Mouse (Mus musculus) NIH3T3 (cell line): ENCODE results near the gene Ccdc89.

Experiments used
- DNase-seq: peaks from one replicate; pipeline ENCODE4 v3.0.0-alpha.2; 2012; ENCODE audit warnings: low read depth

Gene Ccdc89

DNA sequence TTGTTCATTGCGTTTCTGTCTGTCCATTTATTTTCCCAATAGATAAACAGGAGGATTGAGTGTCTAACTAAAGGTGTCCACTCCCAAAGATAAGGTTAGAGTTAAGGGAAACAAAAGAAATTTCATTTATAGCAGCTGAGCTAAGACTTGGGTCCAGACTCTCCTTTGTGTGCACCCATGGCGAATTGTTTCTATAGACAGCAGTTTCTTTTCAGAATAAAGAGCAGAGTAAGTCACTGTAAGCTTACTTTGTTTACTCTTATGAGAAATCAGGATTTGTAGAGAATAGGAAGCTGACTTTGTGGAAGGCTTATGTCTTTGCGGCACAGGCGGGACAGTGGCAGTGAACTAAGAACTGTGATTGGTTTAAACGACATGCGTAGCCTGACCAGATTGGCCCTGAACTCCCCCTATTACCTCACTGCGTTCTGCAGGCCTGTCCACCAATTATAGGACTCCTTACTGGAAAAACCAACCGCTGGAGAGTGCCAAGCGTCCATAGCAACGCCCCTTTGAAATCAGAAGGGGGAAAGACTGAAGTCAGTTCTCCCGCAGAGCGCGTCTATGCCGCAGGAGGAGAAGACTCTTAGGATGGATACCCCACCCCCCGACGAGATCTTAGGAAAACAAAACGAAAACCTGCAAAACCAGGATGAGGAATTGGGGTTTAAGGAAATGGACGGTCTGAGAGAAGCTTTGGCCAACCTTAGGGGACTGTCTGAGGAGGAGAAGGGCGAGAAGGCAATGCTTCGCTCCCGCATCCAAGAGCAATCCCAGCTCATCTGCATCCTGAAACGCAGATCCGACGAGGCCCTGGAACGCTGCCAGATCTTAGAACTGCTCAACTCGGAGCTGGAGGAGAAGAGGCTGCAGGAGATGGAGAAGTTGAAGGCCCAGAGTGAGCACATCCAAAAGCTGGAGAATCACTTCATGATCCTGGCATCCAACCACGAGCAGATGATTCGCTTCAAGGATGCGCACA, at the start of gene Ccdc89:
Gene Ccdc89 (plus strand): TSS at position 558 of the 982 bp plus-strand sequence.
- DNase-seq = peak; percentile 88

DNA sequence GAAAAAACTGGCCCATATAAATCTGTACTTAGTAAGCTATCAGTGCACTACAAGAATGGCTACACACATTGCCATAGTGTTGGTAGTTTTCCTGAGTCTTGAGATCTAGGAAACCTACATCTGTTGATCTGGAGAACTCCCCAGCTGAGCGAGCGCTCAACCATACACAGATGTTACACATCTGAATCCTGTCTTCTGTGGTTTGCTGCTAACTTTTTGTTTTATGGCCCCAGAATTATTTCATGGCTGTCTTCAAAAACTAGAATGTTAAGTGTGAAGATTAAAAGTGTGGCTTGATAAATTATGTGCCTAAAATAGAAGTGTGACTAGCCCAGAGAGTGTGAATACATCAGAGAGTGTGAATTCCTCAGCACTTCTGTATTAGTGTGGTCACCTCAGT, 42.0 kb upstream of the Ccdc89 start:
- DNase-seq = no peak

DNA sequence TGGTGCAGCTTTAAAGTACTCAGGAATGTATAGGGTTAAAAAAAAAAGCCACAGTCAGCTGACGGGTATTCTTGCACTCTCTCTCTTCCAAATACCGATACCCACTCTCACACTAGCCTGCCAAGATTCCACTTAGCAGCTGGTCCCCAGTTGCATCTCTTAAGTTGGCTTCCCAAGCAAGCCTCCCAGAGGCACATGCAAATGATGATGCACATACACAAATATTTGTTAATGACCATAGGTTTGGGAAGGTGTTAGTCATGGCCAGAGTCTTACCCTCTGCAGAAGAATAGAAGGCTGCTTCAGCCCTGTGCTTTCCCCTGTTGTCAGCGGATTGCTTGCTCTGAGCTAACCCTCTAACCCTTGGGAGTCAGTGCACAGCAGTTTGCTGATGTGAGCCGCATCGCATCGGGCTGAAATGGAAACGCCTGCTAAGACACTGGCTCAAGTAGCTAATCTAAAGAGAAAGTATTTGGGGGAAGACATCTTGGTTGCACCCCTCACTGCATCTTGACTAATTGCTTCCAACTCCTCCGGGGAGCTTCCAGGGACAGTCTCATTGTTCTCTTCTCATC, 39.4 kb upstream of the Ccdc89 start:
- peak; percentile 82 for DNase-seq

DNA sequence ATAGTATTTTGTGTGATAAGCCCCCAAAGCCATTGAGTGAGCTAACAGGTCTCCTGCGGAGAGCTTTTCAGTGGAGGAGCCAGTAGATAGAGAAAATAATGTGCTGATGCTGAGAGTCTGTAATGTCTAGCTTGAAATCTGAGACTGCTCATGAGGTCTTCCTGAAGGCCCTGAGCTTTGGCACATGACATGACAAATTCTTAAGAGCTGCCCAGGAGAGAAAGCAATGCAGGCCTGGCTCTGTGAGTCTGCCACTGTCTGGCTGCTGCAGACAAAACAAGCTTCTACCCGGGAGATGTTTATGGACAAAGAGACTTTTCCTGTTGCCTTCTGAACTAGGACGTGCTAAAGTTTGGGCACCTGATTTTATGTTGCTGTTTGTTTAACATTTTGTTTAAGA, 36.6 kb upstream of the Ccdc89 start:
- peak; percentile 17 for DNase-seq

DNA sequence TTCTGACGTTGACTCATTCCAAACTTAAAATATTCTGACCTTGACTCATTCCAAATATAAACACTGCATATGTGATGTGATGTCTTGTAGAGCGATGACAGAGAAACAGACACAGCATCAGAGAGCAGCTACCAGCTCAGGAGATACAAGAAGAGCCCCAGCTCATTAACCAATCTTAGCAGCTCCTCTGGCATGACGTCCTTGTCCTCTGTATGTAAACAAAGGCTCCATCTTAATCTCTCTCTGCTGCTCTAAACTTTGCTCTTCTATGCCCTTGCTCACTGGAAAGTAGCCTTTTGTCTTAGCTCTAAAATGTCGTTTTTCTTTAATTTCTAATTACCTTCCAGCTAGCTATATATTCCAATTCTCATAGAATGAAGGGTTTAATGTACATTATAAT, 31.3 kb upstream of the Ccdc89 start:
- peak; percentile 46 for DNase-seq

DNA sequence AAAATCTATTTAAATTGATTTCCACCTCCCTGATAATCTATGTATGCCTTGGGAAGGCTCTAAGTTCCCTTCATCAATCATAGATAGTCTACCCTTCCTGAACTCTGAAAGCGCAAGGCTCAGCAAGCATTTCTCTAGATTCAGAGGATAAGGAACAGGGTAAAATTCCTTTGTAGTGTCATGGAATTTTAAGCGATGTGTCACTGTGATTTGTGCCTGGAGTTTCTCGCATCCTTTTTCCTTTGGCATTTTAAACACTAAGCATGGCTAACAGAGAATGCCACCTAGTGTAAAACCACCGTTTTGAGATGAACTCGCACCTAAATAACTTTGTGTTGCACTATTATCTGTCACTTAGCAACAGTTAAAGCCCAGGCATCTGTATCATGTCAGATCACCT, 30.4 kb upstream of the Ccdc89 start:
- DNase-seq = peak; percentile 15

DNA sequence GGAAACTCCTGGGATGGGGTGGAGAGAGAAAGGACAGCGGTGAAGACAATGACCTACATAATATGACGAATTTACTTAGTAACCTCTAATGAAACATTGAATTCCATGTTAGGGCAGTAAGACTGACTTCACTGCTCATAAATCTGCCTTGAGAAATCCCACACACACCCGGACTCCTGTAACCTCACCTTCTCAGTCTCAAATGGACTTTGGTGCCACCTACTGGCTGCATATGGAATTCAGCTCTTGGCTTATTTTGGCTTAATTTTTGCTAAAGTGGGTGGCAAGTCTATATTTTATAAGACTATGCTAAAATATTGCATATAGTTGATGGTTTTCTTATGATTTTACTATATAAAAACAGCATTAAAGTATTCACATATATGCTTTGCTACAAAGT, 16.4 kb upstream of the Ccdc89 start:
- DNase-seq = peak; percentile 88

DNA sequence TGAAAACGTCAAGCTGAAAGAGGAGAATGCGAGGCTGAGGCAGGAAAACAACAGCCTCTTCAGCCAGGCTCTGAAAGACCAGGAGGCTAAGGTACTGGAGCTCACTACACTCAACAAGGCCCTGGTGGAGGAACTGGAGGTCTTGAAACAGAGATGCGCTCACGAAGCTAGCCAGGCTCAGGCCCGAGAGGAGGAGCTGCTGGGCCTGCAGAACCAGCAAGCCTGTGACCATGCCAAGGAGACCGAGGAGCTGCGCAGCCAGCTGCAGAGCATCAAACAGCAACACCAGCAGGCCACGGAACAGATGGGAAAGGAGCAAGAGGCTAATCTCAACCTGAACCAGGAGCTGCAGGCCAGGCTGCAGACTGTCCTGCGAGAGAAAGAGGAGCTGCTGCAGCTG, 629 bp downstream of the Ccdc89 start:
- no peak for DNase-seq

DNA sequence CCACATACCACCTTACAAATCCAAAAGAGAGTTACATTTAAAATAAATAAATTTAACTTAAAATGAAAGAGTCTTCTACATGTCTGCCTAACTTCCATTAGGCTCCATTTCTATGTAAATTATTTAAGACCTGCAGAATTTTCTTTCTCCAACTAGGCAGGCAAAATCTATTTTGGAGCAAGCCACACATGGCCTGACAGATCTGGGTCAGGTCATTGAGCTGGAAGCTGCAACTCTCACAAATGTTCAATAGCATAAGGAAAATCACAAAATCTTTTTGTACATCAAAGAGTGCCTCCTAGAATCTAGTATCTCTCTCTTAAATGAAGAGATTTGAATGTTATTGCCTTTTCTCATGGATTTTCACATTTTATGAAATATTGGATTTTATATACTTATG, 5.8 kb downstream of the Ccdc89 start:
- no peak for DNase-seq

DNA sequence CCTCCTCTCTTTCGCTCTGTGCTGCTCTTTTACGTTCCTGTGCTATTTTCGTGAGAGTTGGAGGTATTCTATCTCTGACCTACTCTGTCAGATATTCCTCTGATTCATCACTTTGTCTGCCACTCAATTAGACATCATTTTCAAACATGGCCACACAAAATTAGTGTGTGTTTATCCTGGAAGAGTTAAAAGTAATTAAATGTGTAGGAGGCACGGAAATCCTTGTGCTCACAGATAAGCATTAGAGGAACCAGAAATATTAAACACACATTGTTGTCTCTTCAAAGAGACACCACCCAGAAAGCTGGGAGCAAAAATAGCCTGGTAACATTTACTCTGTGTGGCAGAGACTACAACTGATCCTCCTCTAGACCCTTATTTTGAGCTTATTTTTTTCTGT, 13.7 kb downstream of the Ccdc89 start:
- no peak for DNase-seq

DNA sequence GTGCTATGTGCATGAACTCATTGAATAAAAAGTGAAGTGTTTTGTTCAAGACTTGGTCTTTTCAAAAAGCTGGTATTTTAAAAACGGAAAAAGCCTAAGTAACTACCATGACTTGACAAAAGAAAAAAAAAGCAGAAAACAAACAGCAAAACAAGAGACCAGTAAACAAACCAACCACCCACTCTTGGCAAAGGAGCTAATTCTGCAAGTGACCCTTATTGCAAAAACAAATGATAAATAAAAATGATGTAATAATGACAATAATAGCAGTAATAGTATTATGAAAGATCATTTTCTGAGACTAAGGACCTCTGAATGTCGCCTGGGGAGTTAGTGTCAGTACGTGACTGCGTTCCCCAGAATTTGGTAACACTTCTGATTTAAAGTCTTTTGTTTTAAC, 15.7 kb downstream of the Ccdc89 start:
- no peak for DNase-seq

DNA sequence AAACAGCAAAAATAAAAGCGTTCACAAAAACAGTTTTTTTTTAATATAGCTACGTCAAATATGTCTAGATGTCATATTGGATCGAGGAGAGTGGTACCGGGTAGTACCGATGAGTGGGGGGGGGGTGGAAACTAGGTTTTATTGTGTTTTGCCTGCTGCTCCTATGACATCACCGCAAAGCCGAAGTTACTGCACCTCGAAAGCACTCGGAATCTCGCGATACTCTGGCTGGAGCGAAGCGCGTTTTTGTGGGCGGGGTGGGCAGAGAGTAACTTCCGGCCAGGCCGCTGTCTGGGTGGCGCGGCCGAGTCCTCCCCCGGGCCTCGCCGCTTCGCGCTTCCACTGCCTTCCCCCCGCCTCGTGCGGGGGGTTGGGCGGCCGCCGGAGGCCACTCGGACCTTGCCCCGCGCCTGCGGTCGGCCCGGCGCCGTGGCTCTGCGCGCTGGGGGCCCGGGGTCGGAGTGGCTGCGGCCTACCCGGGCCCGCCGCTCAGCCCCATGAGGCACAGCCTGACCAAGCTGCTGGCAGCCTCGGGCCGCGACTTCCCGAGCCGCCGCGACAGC, 16.2 kb downstream of the Ccdc89 start, which contains the start of gene Crebzf:
Gene Crebzf (plus strand): TSS at position 212 of the 563 bp plus-strand sequence.
- DNase-seq = peak; percentile 99

DNA sequence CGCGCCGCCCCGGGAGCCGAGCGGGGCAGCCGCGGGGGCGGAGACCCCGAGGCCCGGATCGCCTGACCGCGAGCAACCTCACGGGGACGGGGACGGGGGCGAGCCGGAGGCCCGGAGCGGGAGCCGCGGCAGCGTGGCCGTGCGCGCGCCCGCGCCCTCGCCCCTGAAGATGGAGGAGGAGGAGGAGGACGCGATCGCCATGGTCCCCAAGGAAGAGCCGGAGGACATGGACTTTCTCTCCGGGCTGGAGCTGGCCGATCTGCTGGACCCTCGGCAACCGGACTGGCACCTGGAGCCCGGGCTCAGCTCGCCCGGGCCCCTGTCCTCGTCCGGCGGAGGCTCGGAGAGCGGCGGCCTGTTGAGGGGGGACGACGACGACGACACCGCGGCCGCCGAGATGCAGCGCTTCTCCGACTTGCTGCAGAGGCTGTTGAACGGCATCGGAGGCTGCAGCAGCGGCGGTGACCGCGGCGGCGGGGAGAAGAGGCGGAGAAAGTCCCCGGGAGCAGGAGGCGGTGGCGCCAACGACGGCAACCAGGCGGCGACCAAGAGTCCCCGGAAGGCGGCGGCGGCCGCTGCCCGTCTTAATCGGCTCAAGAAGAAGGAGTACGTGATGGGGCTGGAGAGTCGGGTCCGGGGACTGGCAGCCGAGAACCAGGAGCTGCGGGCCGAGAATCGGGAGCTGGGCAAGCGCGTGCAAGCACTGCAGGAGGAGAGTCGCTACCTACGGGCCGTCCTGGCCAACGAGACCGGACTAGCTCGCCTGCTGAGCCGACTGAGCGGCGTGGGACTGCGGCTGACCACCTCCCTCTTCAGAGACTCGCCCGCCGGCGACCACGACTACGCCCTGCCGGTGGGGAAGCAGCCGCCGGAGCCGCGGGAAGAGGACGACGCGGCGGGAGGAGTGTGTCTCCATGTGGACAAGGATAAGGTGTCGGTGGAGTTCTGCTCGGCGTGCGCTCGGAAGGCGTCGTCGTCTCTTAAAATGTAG, 17.0 kb downstream of the Ccdc89 start:
- DNase-seq = peak; percentile 81

DNA sequence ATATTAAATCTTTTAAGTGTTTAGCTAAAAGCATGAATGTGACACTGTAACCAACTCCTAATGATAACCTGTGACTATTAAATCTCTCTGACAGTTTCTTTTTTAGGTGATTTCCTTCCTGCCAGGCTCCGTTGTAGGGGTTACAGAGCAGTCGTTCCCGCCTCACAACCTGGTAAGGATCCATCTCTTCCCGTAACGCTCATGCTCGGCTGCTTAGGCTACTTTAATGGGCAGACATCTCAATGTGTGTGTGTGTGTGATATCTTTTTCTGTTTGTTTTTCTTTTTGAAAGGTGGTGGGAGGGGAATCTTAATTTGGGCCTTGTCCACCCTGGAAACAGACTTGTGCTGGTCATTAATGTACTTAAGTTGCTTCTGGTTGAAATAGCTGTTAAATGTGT, 17.8 kb downstream of the Ccdc89 start:
- DNase-seq = peak; percentile 48

DNA sequence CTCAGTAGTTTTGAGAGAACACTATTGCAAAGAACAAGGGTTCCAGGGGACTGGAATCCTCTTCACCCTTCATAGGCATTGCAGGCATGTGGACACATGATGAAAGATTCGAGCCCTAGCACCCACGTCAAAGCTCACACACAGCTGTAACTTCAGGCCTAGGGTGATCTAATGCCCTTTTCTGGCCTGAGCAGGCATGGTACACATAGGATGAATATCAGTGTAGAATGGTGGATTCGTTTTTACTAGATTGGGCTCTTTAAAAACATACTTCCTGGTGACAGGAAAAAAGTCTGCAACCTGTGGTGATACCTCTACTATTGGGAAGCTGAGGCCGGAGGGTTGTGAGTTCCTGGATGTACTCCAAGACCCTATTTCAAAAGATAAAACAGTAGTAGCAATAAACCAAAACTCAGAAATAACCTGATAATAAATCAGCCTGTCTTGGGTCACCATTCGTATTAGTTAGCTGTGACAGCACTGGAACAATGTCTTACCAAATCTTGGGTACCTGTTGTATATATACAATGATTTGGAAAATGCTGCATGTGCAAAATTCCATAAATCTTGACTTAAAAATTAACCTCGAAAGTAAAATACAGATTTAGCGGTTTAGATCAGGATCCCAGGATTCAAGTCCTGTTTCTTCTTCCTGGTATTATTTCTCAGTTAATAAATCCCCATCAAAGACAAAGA, 29.9 kb downstream of the Ccdc89 start:
- DNase-seq = peak; percentile 32

DNA sequence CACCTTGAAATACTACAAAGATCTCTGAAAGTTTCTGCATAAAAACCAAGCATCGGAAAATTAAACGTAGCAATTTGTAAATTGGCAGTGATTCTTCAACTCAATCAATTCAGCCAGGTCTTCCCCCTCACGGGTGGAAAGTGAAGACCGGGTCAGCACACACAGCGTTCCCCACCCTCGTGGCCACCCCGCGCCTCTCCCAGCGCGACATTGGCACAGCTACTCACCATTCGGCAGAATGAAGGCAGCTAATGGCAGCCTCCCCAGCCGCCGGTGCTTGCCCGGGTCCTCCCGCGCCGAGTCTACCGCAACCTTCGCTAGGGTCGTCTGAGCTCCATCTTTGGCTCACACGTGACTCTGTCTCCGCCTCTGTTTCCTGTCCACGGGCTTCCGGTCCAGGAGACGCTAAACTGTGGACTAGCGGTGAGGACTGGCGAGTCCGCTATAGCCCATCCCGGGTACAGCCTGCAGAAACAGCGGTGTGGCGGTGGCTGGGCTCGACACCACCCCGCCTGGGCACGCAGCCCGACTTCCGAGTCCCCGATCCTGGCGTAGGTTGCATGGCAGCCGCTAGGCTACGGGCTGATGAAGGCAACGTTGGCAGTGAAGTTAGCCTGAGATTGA, 30.6 kb downstream of the Ccdc89 start, which contains the start of gene Tmem126a:
Gene Tmem126a (minus strand): TSS at position 385 of the 624 bp plus-strand sequence.
- DNase-seq = peak; percentile 93

DNA sequence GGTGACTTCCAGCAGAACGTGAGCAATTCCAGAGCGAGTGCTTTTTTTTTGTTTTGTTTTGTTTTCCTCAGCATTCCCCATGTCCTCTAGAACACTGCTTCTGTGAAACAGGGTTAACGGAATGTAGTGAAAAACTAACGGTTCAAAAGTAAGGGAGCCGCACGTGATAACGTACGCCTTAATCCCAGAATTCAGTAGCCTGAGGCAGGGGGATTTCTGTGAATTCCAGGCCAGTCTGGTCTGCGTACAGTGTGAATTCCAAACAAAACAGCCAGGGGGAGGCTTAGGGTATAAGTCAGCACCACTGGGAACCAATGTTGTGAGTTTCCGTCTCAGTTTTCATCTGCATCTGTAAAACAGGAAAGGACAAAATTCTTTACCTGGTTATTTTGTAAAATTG, 31.1 kb downstream of the Ccdc89 start:
- peak; percentile 58 for DNase-seq

DNA sequence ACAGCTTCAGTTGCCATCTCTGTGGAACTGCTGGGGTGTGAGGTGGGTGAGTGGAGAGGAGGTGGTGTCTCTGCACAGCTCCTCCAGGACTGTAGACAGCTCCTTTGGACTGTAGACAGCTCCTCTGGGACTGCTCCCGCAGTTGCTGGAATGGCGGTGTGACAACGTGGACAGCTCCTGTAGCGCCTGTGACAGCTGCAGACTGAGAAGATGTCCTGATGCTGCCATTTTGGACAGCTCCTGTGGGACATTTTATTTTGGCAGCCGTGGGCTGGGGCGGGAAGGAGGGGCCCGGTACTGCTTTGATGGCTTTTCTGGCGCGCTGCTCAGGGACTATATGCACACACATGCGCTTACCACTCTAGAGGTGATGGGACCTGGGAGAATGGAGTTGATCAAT, 34.0 kb downstream of the Ccdc89 start:
- no peak for DNase-seq

DNA sequence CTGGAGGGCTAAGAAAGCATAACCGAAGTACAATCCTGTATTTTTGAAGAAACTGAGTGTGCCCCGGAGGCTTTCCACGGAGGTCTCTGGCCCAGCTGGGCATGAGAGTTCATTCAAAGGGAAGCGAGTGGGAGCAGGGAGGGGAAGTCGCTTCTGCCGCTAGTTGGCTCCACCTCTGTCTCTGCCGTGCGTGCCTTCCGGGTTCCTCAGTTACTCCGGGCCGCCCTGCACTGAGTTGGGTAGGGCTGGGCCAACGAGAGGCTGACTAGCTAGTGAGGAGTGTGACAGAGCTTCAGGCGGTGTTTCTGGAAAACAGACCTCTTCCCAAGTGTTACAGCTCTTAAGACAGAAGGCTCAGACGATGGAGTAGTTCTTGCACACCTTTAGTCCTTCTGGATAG, 34.6 kb downstream of the Ccdc89 start:
- DNase-seq = no peak

DNA sequence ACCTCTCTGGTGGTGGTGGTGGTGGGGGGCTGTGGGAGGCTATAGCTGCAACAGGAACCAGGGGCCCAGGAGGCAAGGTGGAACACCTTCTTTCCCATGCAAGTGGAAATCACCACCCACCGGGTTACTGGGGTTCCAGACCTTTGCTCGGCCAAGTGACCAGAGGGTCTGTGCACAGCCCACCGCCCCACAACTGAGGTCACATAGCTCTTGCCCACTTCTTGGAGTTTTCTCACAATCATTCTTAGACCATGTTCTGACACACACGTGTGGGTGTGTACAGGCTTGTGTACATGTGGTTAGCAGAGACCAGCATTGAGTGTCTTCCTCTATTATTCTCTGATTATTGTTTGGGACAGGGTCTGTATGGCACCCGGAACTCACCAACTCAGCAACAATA, 35.1 kb downstream of the Ccdc89 start:
- DNase-seq = no peak

DNA sequence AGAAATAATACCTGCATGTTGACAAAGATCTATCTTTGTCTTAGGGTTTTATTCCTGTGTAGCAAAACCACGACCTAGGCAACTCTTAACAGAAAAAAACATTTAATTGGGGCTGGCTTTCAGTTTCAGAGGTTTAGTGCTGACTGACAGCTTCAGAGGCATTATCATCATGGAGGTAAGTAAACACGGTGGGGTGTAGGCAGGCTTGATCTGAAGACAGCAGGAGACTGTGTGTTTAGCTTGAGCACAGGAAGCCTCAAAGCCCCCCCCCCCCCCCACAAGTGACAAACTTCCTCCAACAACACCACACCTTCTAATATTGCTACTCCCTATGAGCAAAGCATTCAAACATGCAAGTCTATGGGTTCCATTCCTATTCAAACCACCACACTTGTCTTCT, 47.1 kb downstream of the Ccdc89 start:
- no peak for DNase-seq
